Mouse (Mus musculus): ENCODE data around the gene Preb.

Gene Preb

DNA sequence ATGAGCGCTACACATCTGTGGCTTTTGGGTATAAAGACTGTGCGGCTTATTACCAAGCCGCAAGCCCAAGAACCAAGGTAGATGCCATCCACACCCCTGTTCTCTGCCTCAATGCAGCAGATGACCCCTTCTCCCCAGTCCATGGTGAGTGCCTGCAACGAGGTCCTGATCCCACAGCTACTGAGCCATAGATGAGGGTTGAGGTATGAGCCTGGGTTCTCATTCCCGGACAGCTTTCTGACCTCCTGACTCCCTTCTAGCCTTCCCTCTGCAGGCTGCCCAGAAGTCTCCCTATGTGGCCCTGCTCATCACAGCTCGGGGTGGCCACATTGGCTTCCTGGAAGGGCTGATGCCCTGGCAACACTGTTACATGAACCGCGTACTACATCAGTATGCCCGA lies 5.6 kb downstream of the Preb start:
- no peak for DNase-seq

GRCm38 (mm10) chr5:30954065-30954464 lies 6.1 kb downstream of the Preb start:
- peak; percentile 77 to 80 for DNase-seq

- no peak for DNase-seq
Observed at GRCm38 (mm10) chr5:30952551-30952950, 7.6 kb downstream of the Preb start.

GRCm38 (mm10) chr5:30951706-30952105 lies 8.5 kb downstream of the Preb start:
- DNase-seq = peak in 1 of 2 experiments; percentile 6

- peak in 1 of 2 experiments; percentile 17 for DNase-seq
Observed at GRCm38 (mm10) chr5:30950922-30951321, 9.2 kb downstream of the Preb start.

DNA sequence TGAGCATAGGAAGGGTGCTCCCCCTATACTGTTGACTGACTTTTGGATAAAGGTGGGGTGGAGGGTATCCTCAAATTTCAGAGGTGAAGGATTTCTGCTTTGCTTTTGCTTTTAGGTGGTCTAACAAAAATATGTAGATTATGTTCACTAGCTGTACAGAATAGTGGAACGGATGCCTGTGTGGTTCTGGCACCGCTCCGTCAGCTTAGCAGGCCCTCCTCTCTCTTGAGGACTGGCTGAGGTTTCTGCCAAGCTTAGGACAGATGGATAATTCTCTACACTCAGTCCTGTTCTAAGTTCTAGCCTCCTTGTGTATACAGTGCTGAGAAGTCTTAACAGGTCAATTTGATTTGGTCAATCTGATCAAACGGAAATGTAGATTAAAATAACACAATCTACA lies 9.7 kb downstream of the Preb start:
- peak; percentile 54 to 55 for DNase-seq

DNA sequence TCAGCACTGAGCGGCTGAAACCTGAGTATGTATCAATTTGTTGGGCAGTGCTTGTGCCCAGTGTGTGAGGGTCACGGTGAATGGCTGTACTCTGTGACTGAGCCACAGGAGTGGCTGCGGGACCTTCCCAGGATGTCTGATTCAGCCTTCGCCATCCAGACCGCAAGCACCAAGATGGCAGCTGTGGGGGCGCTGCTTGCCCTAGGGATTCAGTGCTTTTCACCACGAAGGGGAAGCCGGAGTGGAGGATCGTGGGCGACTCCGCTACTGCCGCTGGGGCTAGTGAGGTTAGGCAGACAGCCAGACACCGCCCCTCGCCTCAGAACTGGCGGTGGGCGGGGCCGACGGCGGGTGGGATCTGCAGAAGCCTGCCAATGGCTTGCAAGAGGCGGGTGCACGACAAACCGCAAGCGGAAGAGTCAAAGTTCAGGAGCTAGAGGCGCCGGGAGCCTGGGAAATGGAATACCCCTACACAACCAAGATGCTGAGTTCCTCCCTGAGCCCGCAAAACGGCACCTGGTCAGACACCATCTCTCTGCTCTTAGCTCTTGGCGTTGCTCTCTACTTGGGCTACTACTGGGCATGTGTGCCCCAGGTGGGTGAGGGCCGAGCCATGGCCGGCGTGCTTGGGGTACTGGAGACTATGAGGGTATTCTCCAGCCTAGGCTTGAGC lies 10.4 kb downstream of the Preb start:
- DNase-seq = peak; percentile 91 to 92

DNA sequence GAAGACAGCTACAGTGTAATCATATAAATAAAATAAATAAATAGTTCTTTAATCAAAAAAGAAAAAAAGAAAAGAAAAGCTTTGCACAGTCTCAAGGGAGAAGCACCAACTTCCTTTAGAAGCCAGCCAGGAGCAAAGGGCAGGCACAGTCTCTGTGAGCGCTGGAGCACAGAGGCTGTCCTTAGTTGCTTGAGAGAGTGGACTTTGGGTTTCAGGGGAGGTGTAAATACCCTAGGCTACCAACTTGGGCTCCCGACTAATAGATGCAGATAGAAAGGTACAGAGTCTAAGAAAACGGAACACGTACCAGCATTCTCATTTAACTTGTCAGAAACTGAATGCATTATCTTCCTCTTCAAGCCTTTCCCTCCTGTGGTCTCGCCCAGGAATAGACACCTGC lies 11.5 kb downstream of the Preb start:
- no peak for DNase-seq

GRCm38 (mm10) chr5:30944956-30945781 lies 15.0 kb downstream of the Preb start, which contains the start of gene Cgref1:
TSS of gene Cgref1 (minus strand) at chr5:30945591.
- peak; percentile 75 to 77 for DNase-seq

- DNase-seq = no peak
Observed at GRCm38 (mm10) chr5:30944344-30944743, 15.8 kb downstream of the Preb start.

- peak in 1 of 2 experiments; percentile 40 for DNase-seq
Observed at GRCm38 (mm10) chr5:30943004-30943403, 17.2 kb downstream of the Preb start.

DNA sequence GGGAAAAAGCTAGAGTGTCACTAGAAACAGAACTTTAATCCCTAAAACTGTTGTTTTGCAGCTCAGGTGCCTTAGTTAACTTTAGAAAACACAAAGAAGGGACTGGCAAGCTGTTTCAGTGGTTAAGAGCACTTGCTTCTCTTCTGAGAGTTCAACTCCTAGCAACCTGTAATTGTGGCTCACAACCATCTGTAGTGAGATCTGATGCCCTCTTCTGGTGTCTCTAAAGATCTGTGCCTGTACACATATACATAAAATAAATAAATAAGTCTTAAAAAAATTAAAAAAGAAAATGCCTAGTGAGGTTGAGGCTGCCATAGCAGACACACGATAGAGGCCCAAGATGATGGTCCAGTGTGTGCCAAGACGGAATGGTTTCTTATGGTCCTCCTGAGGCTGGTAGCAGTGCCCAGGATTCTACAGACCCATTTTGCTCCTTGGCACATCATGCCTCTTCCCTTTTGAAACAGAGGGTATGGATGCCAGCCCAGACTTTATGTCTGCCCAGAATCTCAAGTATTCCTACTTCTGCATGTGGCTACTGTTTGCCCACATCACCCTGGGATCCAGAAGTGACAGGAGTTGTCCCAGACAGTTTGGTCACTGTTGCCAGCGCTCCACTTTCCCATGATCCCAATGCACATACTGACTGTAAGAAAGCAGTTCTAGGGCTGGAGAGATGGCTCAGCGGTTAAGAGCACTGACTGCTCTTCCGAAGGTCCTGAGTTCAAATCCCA lies 25.3 kb downstream of the Preb start:
- no peak for DNase-seq

DNA sequence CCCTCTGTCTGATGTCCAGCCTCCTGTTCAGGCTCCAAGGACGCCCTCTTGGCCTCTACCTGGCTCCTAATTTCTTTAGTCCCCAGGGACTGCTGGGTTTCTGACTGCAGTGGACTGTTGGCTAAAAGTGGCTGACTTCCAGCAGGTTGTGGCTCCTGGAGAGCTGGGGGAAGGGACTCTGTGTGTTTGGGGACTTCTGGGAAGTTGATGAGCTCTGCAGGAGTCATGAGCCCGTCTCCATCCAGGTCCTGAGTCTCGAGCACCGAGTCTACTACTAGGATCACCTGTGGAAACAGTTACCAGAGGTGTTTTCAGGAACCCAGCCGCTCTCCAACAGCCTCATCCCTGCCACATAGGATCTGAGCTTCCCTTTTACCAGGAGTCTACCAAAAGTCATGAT lies 26.5 kb downstream of the Preb start:
- DNase-seq = no peak

DNA sequence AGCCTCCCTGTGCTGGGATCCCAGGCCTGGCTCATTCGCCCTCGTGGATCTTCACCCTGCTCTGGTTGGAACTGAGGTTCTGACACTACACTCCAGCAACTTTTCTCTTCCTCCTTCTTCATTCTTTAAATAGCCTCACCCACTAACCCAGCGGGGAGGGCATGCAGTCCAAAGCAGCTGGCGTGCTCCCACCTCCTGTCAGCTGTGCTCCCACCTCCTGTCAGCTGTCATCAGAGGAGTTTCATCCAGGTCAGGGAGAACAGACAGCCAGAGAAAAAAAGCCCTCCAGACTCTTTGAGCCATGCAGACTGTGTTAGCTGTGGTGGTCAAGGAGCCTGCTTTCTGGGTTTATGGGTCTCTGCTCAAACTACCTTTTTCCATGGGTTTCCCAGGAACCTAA lies 28.8 kb downstream of the Preb start:
- no peak for DNase-seq

GRCm38 (mm10) chr5:30930846-30931245 lies 29.3 kb downstream of the Preb start:
- DNase-seq = peak; percentile 53 to 59

- peak; percentile 90 to 93 for DNase-seq
Observed at GRCm38 (mm10) chr5:30930121-30930520, 30.0 kb downstream of the Preb start.

DNA sequence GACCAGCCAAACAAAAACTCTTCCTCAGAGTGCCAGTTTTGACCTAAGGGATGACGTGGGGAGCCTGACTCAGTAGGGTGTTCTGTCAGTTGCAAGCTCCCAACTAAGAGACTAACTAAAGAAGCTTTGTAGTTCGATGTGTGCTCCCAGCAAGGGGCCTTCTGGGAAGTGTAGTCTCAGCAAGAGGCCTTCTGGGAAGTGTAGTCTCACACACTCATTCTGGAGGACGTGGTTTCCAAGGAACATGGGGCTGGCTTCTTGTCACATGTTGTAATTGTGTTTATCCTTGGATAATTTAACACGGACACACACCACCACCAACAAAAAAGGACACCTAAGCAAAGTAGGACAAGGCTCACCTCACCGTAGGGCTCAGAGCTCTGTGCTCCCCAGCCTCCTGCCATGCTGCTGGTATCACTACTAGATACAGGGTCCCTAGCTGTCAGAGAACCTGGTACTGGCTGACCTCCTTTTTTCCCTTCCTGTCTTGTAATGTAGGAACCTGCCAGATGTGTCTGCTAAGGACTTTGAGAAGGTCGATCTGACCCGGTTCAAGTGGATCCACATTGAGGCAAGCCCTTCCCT lies 32.1 kb downstream of the Preb start:
- peak in 1 of 2 experiments; percentile 52 for DNase-seq

DNA sequence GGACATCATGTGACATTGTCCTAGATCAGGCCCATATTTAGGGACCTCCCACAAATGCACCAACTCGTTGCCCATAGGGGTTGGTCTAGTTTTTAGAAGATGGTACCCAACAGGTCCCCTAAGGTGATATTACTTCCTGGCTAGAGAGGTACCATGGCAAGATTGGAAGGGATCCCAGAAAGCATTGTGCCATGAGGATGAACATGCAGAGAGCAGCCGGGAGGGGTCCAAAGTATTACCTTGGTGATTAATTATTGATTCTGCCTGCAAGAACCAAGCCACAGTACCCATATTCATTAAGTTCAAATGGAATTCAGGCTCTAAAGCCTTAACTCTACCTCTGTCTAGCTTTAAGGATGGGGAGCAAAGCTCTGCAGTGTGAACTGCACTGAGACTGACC lies 34.1 kb downstream of the Preb start:
- DNase-seq = no peak

- no peak for DNase-seq
Observed at GRCm38 (mm10) chr5:30925217-30925616, 34.9 kb downstream of the Preb start.

DNA sequence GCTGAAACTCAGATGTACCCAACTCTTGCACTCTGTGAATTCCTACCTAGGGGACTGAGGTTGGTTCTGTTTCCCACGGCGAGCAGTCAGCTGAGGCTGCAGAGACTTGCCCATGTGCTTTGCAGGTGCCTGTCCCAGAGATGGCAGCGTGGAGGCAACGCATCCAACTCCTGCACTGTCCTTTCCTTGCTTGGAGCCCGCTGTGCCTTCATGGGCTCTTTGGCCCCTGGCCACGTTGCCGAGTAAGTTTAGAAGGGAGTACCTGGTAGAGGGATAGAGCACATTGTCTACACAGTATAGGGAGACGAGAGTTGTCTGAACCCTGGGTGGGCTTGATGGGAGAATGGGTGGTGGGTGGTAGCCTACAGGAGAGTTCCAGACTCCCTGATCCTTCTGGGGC lies 35.5 kb downstream of the Preb start:
- DNase-seq = no peak

DNA sequence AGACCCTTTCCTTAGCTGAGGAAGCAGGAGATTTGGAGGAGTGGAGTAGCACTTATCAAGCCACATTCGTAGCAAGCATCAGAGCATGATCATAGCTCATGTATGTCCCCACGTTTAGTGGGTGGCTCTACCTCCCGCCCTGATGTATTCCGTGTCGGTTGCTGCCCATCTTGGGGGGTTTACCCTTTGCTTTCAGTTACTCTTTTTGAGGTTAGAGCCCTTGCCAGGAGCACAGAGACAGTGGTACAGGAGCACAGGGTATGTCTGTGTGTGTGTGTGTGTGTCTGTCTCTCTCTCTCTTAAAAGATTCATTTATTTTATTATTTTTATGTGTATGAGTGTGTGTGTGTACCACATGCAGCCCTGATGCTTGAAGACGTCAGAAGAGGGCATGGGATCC lies 37.0 kb downstream of the Preb start:
- DNase-seq = no peak

GRCm38 (mm10) chr5:30922581-30923041 lies 37.5 kb downstream of the Preb start:
- no peak for DNase-seq

All from cerebellum, postnatal 14 days (tissue).